Comparison of ENCODE assay signal across 37 mouse cellular contexts in genomic region chr5:25215006-25215405, GRCm38 (mm10). TPM values are rescaled to one million over a fixed set of nuclear protein-coding genes. Genes with fewer than 3 reads are reported as not detected.
DNase-seq lines count a peak whose midpoint lies in the region; ATAC-seq lines count a peak whose summit lies in the region.
"Had no signal": no experiment of that assay in that cellular context is flagged by ENCODE, and none has a peak within 500 bp of the region (broad histone marks: within the 10 kb centered on the region; RNA-seq: fewer than 3 reads in every experiment).

No protein-coding gene starts in this region.

- no peaks in the 10 kb centered on the region for H3K9me3 ChIP-seq in heart, embryonic 11.5 days (replicated peaks; ENCODE audit: control insufficient read depth, low read length)
- H3K9me3 ChIP-seq: embryonic facial prominence, embryonic 12.5 days; G1E; limb, embryonic 12.5 days; liver, embryonic 15.5 days; neural tube, embryonic 13.5 days had no signal

- no peaks in the 10 kb centered on the region for H3K4me1 ChIP-seq in heart, embryonic 11.5 days (ENCODE audit: control insufficient read depth, insufficient read depth, low read length)
- H3K4me1 ChIP-seq: embryonic facial prominence, embryonic 12.5 days; limb, embryonic 12.5 days; liver, embryonic 15.5 days; neural tube, embryonic 13.5 days had no signal

- H3K4me3 ChIP-seq in heart, embryonic 11.5 days (ENCODE audit: low read depth, low read length), result no peak overlapping the region
- H3K4me3 ChIP-seq: embryonic facial prominence, embryonic 12.5 days; limb, embryonic 12.5 days; liver, embryonic 15.5 days; neural tube, embryonic 13.5 days had no signal

- DNase-seq in cerebellum, postnatal 10 days, result peak; percentile 42 to 62
- DNase-seq in cerebellum, adult 9-11 months, result no peak
- peak; percentile 6 for DNase-seq in heart, postnatal 4 days
- peak; percentile 7 for DNase-seq in T-cell, adult 2 months (ENCODE audit: low spot score)
- peak; percentile 11 for DNase-seq in telencephalon, adult 2 months (ENCODE audit: low read depth, low spot score)
- no peak for DNase-seq in urinary bladder, adult 18-20 months (ENCODE audit: low spot score in 2 of 2)
- DNase-seq: adrenal gland, postnatal 14 days; cerebellum, adult 11-12 months; cerebellum, postnatal 36 days; gastrocnemius, postnatal 10 days; kidney, adult 18-20 months; kidney, postnatal 36 days; lung, embryonic 14.5 days; lung, postnatal 14 days had no signal

- no peak overlapping the region for H3K4me2 ChIP-seq in heart, embryonic 11.5 days
- H3K4me2 ChIP-seq: embryonic facial prominence, embryonic 12.5 days; limb, embryonic 12.5 days; liver, embryonic 15.5 days; lung, embryonic 14.5 days; neural tube, embryonic 13.5 days had no signal

- no peak for ATAC-seq in heart, embryonic 11.5 days (replicated peaks; ENCODE audit: insufficient number of reproducible peaks, low FRiP score, low TSS enrichment)
- ATAC-seq: forebrain, embryonic 16.5 days; hindbrain, embryonic 16.5 days; midbrain, embryonic 16.5 days; Patski had no signal

- no peaks in the 10 kb centered on the region for H3K36me3 ChIP-seq in heart, embryonic 11.5 days (ENCODE audit: control insufficient read depth, insufficient read depth, low read length)
- H3K36me3 ChIP-seq: embryonic facial prominence, embryonic 12.5 days; G1E; limb, embryonic 12.5 days; liver, embryonic 15.5 days; neural tube, embryonic 13.5 days had no signal

- no peaks in the 10 kb centered on the region for H3K27me3 ChIP-seq in heart, embryonic 11.5 days (ENCODE audit: control insufficient read depth, insufficient read depth, low read length)
- H3K27me3 ChIP-seq: embryonic facial prominence, embryonic 12.5 days; limb, embryonic 12.5 days; liver, embryonic 15.5 days; neural tube, embryonic 13.5 days; Patski had no signal

- no peak overlapping the region for H3K27ac ChIP-seq in heart, embryonic 11.5 days (ENCODE audit: low read depth, low read length)
- H3K27ac ChIP-seq: embryonic facial prominence, embryonic 12.5 days; limb, embryonic 12.5 days; liver, embryonic 15.5 days; neural tube, embryonic 13.5 days had no signal

- no peak overlapping the region for H3K9ac ChIP-seq in heart, embryonic 11.5 days (ENCODE audit: low read depth, low read length)
- H3K9ac ChIP-seq: embryonic facial prominence, embryonic 12.5 days; limb, embryonic 12.5 days; liver, embryonic 15.5 days; lung, embryonic 14.5 days; neural tube, embryonic 13.5 days had no signal

- WGBS in heart, embryonic 11.5 days (ENCODE audit: insufficient replicate concordance), result 76% methylated on average over 6 of the region's 6 CpGs

RNA-seq across cellular contexts. Expression of gene Galnt11, which starts 6.7 kb away (rescaled TPM):
- total RNA-seq in heart, postnatal 4 days (2021), result 10 to 100 TPM; 32.6 to 33.8 TPM
- 37.7 and 39.3 TPM in 2 replicates for polyA plus RNA-seq in heart, embryonic 11.5 days (2014; fragmentation: Nextera tagmentation; extraction: Ambion mirVana)
- polyA plus RNA-seq: G1E had no signal

RNA-seq across cellular contexts. Expression of gene E130116L18Rik, which starts 7.9 kb away (rescaled TPM):
- total RNA-seq in heart, postnatal 4 days (2021), result not detected
- not detected in 2 replicates for polyA plus RNA-seq in heart, embryonic 11.5 days (2014; fragmentation: Nextera tagmentation; extraction: Ambion mirVana)
- total RNA-seq: adrenal gland, postnatal 14 days; G1E; gastrocnemius, postnatal 10 days; granulocyte monocyte progenitor cell, adult 5-6 weeks; layer of hippocampus, adult 8-10 months; layer of hippocampus, postnatal 25 days; left cerebral cortex, postnatal 14 days; liver, adult 2 months had no signal
- polyA plus RNA-seq: embryonic facial prominence, embryonic 12.5 days; forebrain, embryonic 11.5 days; forebrain, embryonic 16.5 days; G1E; heart, embryonic 16.5 days; hindbrain, embryonic 11.5 days; hindbrain, embryonic 16.5 days; intestine, embryonic 14.5 days; kidney, embryonic 16.5 days; limb, embryonic 12.5 days; liver, adult 2 months; liver, embryonic 15.5 days; lung, embryonic 14.5 days; midbrain, embryonic 16.5 days; neural tube, embryonic 13.5 days; small intestine, adult 2 months; stomach, embryonic 14.5 days; urinary bladder, adult 2 months had no signal

RNA-seq across cellular contexts. Expression of gene Galntl5, which starts 33.7 kb away (rescaled TPM):
- total RNA-seq in heart, postnatal 4 days (2021), result not detected
- polyA plus RNA-seq in heart, embryonic 11.5 days (2014; fragmentation: Nextera tagmentation; extraction: Ambion mirVana), result not detected in 2 replicates
- total RNA-seq: adrenal gland, postnatal 14 days; G1E; gastrocnemius, postnatal 10 days; granulocyte monocyte progenitor cell, adult 5-6 weeks; layer of hippocampus, adult 8-10 months; layer of hippocampus, postnatal 25 days; left cerebral cortex, postnatal 14 days; liver, adult 2 months had no signal
- polyA plus RNA-seq: embryonic facial prominence, embryonic 12.5 days; forebrain, embryonic 11.5 days; forebrain, embryonic 16.5 days; G1E; heart, embryonic 16.5 days; hindbrain, embryonic 11.5 days; hindbrain, embryonic 16.5 days; intestine, embryonic 14.5 days; kidney, embryonic 16.5 days; limb, embryonic 12.5 days; liver, adult 2 months; liver, embryonic 15.5 days; lung, embryonic 14.5 days; midbrain, embryonic 16.5 days; neural tube, embryonic 13.5 days; Patski; small intestine, adult 2 months; stomach, embryonic 14.5 days; urinary bladder, adult 2 months had no signal

Comparison
In these comparisons a context has a peak if more than half of its experiments do, and no peak if none do; other contexts are left out.
1. DNase-seq: peak in cerebellum, postnatal 10 days (2 of 2), heart, postnatal 4 days (single experiment), T-cell, adult 2 months (single experiment) and telencephalon, adult 2 months (single experiment); none in cerebellum, adult 9-11 months (single experiment) and urinary bladder, adult 18-20 months (0 of 2).